13 mouse cellular contexts compared by ENCODE assay signal in genomic region chr2:31727576-31728277, GRCm38 (mm10). TPM values are rescaled to one million over a fixed set of nuclear protein-coding genes. Genes with fewer than 3 reads are reported as not detected.
DNase-seq lines count a peak whose midpoint lies in the region; TF ChIP-seq lines count a peak whose summit lies in the region.
"Had no signal": no experiment of that assay in that cellular context is flagged by ENCODE, and none has a peak within 500 bp of the region (broad histone marks: within the 10 kb centered on the region; RNA-seq: fewer than 3 reads in every experiment).

No protein-coding gene starts in this region.

- TF ChIP-seq CTCF in kidney, adult 2 months (conservative IDR thresholded peaks at IDR 0.05; ENCODE audit: insufficient read depth, insufficient read length, low read depth, low read length) = no peak
- no peak for TF ChIP-seq CTCF in cortical plate, adult 2 months (IDR thresholded peaks at IDR 0.05; ENCODE audit: extremely low read depth, insufficient read depth, low read length)

- no peaks in the 10 kb centered on the region for H3K27me3 ChIP-seq in kidney, adult 2 months (replicated peaks; ENCODE audit: control insufficient read depth, insufficient read depth, low read length)
- H3K27me3 ChIP-seq: limb, embryonic 13.5 days had no signal

- TF ChIP-seq POLR2A in kidney, adult 2 months (IDR thresholded peaks at IDR 0.05; ENCODE audit: low read depth, low read length) = no peak
- TF ChIP-seq POLR2A in cortical plate, adult 2 months (IDR thresholded peaks at IDR 0.05; ENCODE audit: extremely low read depth, insufficient read depth, low read length) = no peak

- H3K27ac ChIP-seq in kidney, adult 2 months (ENCODE audit: insufficient read depth, low read depth, low read length) = 0 out of 2 replicates have a peak overlapping the region, but pooled peaks have one; percentile 3
- H3K27ac ChIP-seq in cortical plate, adult 2 months (ENCODE audit: insufficient read depth, low read length) = peak overlapping the region; percentile 49
- H3K27ac ChIP-seq: forebrain, embryonic 10.5 days; gastrocnemius, adult 2 months; limb, embryonic 13.5 days had no signal

- 71% methylated on average over 9 of the region's 9 CpGs for WGBS in kidney, adult 2 months

- H3K4me1 ChIP-seq in kidney, adult 2 months (ENCODE audit: control insufficient read depth, insufficient read depth, low read length) = peaks cover 21% of the 10 kb centered on the region
- H3K4me1 ChIP-seq in cortical plate, adult 2 months (ENCODE audit: control insufficient read depth, insufficient read depth, low read length) = peaks cover 13% of the 10 kb centered on the region

- H3K4me3 ChIP-seq in kidney, adult 2 months (ENCODE audit: insufficient read depth, low read depth, low read length) = no peak overlapping the region
- H3K4me3 ChIP-seq in cortical plate, adult 2 months (ENCODE audit: insufficient read depth, low read length) = no peak overlapping the region
- H3K4me3 ChIP-seq: forebrain, embryonic 10.5 days; gastrocnemius, adult 2 months; limb, embryonic 13.5 days had no signal

- no peak for DNase-seq in kidney, adult 2 months
- no peak for DNase-seq in kidney, postnatal 10 days
- peak; percentile 48 for DNase-seq in right cerebral cortex, adult 18-20 months
- no peak for DNase-seq in right cerebral cortex, postnatal 36 days (ENCODE audit: low spot score in 2 of 2)
- no peak for DNase-seq in gastrocnemius, postnatal 4 days (ENCODE audit: low spot score in 2 of 2)
- DNase-seq in adrenal gland, postnatal 10 days = no peak
- DNase-seq: cerebellum, adult 2 months; gastrocnemius, adult 2 months; heart, postnatal 4 days; liver, postnatal 0 days had no signal

- no peaks in the 10 kb centered on the region for H3K36me3 ChIP-seq in kidney, adult 2 months (ENCODE audit: control insufficient read depth, insufficient read depth, low read length)
- H3K36me3 ChIP-seq: limb, embryonic 13.5 days had no signal

RNA-seq across cellular contexts. Expression of gene Abl1, which starts 39.6 kb away (rescaled TPM):
- 30.5 and 38.6 TPM in 2 replicates for polyA plus RNA-seq in kidney, adult 2 months (2012; rRNA removed)
- polyA plus RNA-seq in cortical plate, adult 2 months (2012; rRNA removed) = 38.4 and 39.9 TPM in 2 replicates
- total RNA-seq in gastrocnemius, postnatal 4 days (2021) = 10 to 100 TPM; 76.3 to 80.7 TPM
- total RNA-seq in adrenal gland, postnatal 10 days (2021) = 10 to 100 TPM; 54.7 to 73.2 TPM

RNA-seq across cellular contexts. Expression of gene Exosc2, which starts 57.2 kb away (rescaled TPM):
- 9.8 and 11.4 TPM in 2 replicates for polyA plus RNA-seq in kidney, adult 2 months (2012; rRNA removed)
- polyA plus RNA-seq in cortical plate, adult 2 months (2012; rRNA removed) = 24.4 and 27.3 TPM in 2 replicates
- total RNA-seq in gastrocnemius, postnatal 4 days (2021) = 10 to 100 TPM; 18.0 to 20.1 TPM
- 10 to 100 TPM; 20.9 to 23.0 TPM for total RNA-seq in adrenal gland, postnatal 10 days (2021)
